Mouse (Mus musculus): Measurements from ENCODE around the gene Sel1l3. TPM values are rescaled to one million over a fixed set of nuclear protein-coding genes. Genes with fewer than 3 reads are reported as not detected.

Gene Sel1l3
- total RNA-seq, 2 experiments from 2014 or later = 1.3 to 2.5 TPM

GRCm38 (mm10) chr5:53176075-53176474 lies 37.7 kb downstream of the Sel1l3 start:
- no peak for DNase-seq (ENCODE audit: low spot score in 2 of 2)

- no peak for DNase-seq (ENCODE audit: low spot score in 2 of 2)
These were observed 38.5 kb downstream of the Sel1l3 start for GRCm38 (mm10) chr5:53175195-53175594.

- DNase-seq (ENCODE audit: low spot score in 2 of 2) = no peak
These were observed 39.3 kb downstream of the Sel1l3 start for GRCm38 (mm10) chr5:53174461-53174860.

GRCm38 (mm10) chr5:53172908-53173307 lies 40.8 kb downstream of the Sel1l3 start:
- DNase-seq (ENCODE audit: low spot score in 2 of 2) = no peak

GRCm38 (mm10) chr5:53172256-53172636 lies 41.5 kb downstream of the Sel1l3 start:
- DNase-seq (ENCODE audit: low spot score in 2 of 2) = no peak

GRCm38 (mm10) chr5:53171611-53172255 lies 42.0 kb downstream of the Sel1l3 start:
- no peak for DNase-seq (ENCODE audit: low spot score in 2 of 2)

- DNase-seq (ENCODE audit: low spot score in 2 of 2) = no peak
These were observed 46.2 kb downstream of the Sel1l3 start for GRCm38 (mm10) chr5:53167564-53167963.

- no peak for DNase-seq (ENCODE audit: low spot score in 2 of 2)
These were observed 48.1 kb downstream of the Sel1l3 start for GRCm38 (mm10) chr5:53165672-53166071.

- no peak for DNase-seq (ENCODE audit: low spot score in 2 of 2)
These were observed 51.3 kb downstream of the Sel1l3 start for GRCm38 (mm10) chr5:53162436-53162835.

- DNase-seq (ENCODE audit: low spot score in 2 of 2) = no peak
These were observed 52.1 kb downstream of the Sel1l3 start for GRCm38 (mm10) chr5:53161506-53162186.

GRCm38 (mm10) chr5:53160207-53160606 lies 53.5 kb downstream of the Sel1l3 start:
- DNase-seq (ENCODE audit: low spot score in 2 of 2) = no peak

- no peak for DNase-seq (ENCODE audit: low spot score in 2 of 2)
These were observed 54.1 kb downstream of the Sel1l3 start for GRCm38 (mm10) chr5:53159631-53160030.

GRCm38 (mm10) chr5:53159166-53159565 lies 54.6 kb downstream of the Sel1l3 start:
- DNase-seq (ENCODE audit: low spot score in 2 of 2) = no peak

- no peak for DNase-seq (ENCODE audit: low spot score in 2 of 2)
These were observed 57.6 kb downstream of the Sel1l3 start for GRCm38 (mm10) chr5:53155985-53156679.

- DNase-seq (ENCODE audit: low spot score in 2 of 2) = no peak
These were observed 59.2 kb downstream of the Sel1l3 start for GRCm38 (mm10) chr5:53154501-53154900.

GRCm38 (mm10) chr5:53154078-53154477 lies 59.6 kb downstream of the Sel1l3 start:
- DNase-seq (ENCODE audit: low spot score in 2 of 2) = no peak

GRCm38 (mm10) chr5:53153144-53153543 lies 60.6 kb downstream of the Sel1l3 start:
- no peak for DNase-seq (ENCODE audit: low spot score in 2 of 2)

- DNase-seq (ENCODE audit: low spot score in 2 of 2) = no peak
These were observed 62.3 kb downstream of the Sel1l3 start for GRCm38 (mm10) chr5:53151379-53151960.

- DNase-seq (ENCODE audit: low spot score in 2 of 2) = no peak
These were observed 64.6 kb downstream of the Sel1l3 start for GRCm38 (mm10) chr5:53148960-53149685.

- no peak for DNase-seq (ENCODE audit: low spot score in 2 of 2)
These were observed 65.4 kb downstream of the Sel1l3 start for GRCm38 (mm10) chr5:53148160-53148923.
